Mouse (Mus musculus) limb, embryonic 15.5 days (tissue): ENCODE measurements around the gene Ncoa3. TPM values are rescaled to one million over a fixed set of nuclear protein-coding genes. Genes with fewer than 3 reads are reported as not detected.
A peak's percentile ranks its signal among the peaks of the same experiment; 100 is the strongest.

ENCODE experiments used
- ATAC-seq: fragments of 200-750 bp; cut with Nextera tagmentation; 2 replicates; pipeline ENCODE4 v1.8.0; 2017; ENCODE audit warnings: low read depth, moderate TSS enrichment; ENCODE audit not compliant: insufficient number of reproducible peaks, low FRiP score, low TSS enrichment
- H3K27ac ChIP-seq: fragments of 300-500 bp; sonication (generic); 2 replicates; pipeline ENCODE4 v1.5.1; 2015; ENCODE audit warnings: moderate library complexity, mild to moderate bottlenecking, inconsistent platforms
- H3K27me3 ChIP-seq: fragments of 300-500 bp; sonication (generic); 2 replicates; pipeline ENCODE4 v1.6.1; 2015; ENCODE audit warnings: inconsistent platforms
- H3K36me3 ChIP-seq: fragments of 300-500 bp; sonication (generic); 2 replicates; pipeline ENCODE4 v1.6.1; 2015; ENCODE audit warnings: inconsistent platforms
- H3K4me1 ChIP-seq: fragments of 300-500 bp; sonication (generic); 2 replicates; pipeline ENCODE4 v1.6.1; 2015; ENCODE audit warnings: inconsistent platforms
- H3K4me2 ChIP-seq: fragments of 300-500 bp; sonication (generic); 2 replicates; pipeline ENCODE4 v1.6.1; 2015; ENCODE audit warnings: mild to moderate bottlenecking, inconsistent platforms
- H3K4me3 ChIP-seq: fragments of 300-500 bp; sonication (generic); 2 replicates; pipeline ENCODE4 v1.5.1; 2015; ENCODE audit warnings: mild to moderate bottlenecking, inconsistent platforms
- H3K9ac ChIP-seq: fragments of 300-500 bp; sonication (generic); 2 replicates; pipeline ENCODE4 v1.6.1; 2015; ENCODE audit warnings: inconsistent platforms
- H3K9me3 ChIP-seq: fragments of 300-500 bp; sonication (generic); 2 replicates; pipeline ENCODE4 v1.6.1; 2016; ENCODE audit warnings: inconsistent platforms
- WGBS: fragments of 180-500 bp; shearing (Covaris S2); methylation state at CpG from one replicate; pipeline ENCODE4 v1.1.7; 2015; 5-methylcytosine and 5-hydroxymethylcytosine counted together
- polyA plus RNA-seq: library from polyadenylated mRNA; unstranded; fragments of >200 nt; fragmentation: Nextera tagmentation; extraction: Ambion mirVana; gene quantifications from 2 replicates; pipeline ENCODE4 v1.2.1, GENCODE M21; 2015

Gene Ncoa3
- polyA plus RNA-seq, 1 experiment from 2014 or later: 15.4 TPM

DNA sequence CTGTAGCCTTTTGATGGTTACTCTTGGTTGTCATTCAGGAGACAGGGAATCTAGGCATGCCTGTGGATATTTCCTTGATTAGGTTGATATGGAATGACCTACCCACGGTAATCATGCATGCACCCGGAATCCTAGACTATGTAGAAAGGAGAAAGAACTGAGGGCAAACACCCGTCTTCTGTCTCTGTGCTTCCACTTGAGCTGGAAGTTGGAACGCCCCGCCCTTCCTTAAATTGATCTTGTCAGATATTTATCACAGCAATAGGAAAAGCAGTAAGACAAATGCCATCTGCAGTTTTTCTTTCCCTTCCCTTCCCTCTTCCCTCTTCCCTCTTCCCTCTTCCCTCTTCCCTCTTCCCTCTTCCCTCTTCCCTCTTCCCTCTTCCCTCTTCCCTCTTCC, 33.5 kb downstream of the Ncoa3 start:
- Histone ChIP-seq H3K27ac (no peak overlapping the region), H3K36me3 (no peaks in the 10 kb centered on the region), H3K27me3 (no peaks in the 10 kb centered on the region)

DNA sequence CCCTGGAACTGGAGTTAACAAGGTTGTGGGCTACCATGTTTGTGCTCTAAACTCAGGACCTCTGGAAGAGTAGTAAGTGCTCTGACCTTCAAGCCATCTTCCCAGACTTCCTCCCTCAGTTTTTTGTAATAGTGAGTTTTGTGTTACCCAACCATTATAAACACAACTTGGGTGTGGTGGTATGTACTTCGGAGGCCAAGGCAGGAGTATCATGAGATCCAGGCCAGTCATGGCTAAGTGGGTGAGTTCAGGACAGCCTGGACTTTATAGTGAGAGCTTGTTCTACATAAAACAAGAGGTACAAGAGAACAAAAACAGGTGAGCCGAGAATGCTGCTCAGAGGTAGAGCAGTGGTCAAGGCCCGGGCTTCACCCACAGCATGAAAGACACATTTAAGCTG, 35.4 kb downstream of the Ncoa3 start:
- no peak for ATAC-seq
- Histone ChIP-seq H3K4me3 (no peak overlapping the region), H3K27me3 (no peaks in the 10 kb centered on the region), H3K27ac (no peak overlapping the region), H3K4me1 (peaks cover 27% of the 10 kb centered on the region), H3K9ac (no peak overlapping the region), H3K4me2 (no peak overlapping the region), H3K36me3 (no peaks in the 10 kb centered on the region), H3K9me3 (no peaks in the 10 kb centered on the region)
- 84% methylated on average over 3 of the region's 3 CpGs for WGBS

More for the DNA sequence above, 33.5 kb downstream of the Ncoa3 start:
- 83% methylated on average over 5 of the region's 5 CpGs for WGBS
- no peak overlapping the region for H3K4me3 ChIP-seq
- H3K4me1 ChIP-seq: peaks cover 18% of the 10 kb centered on the region
- no peak overlapping the region for H3K4me2 ChIP-seq
- no peak overlapping the region for H3K9ac ChIP-seq
- H3K9me3 ChIP-seq: no peaks in the 10 kb centered on the region
- ATAC-seq: no peak

DNA sequence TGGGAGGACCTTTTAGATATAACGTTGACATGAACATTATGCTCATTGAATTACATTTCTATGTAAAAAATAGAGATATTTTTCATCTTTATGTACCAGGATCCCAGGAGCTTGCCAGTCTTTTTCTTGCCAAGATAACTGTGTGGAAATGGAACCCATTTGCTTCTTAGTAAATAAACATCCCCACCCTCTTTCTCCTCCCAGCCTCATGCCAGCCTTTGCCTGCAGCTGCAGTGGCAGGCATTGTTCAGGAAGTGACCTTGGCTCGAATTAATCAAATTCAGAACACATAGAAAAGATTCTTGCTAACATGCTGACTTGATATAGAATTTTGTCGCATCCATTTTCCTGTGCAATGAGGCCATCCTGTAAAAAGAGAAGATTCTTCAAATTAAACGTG, 36.8 kb downstream of the Ncoa3 start:
- 46% methylated on average over 4 of the region's 4 CpGs for WGBS
- H3K4me2 ChIP-seq: no peak overlapping the region
- H3K9ac ChIP-seq: no peak overlapping the region
- no peak overlapping the region for H3K4me3 ChIP-seq
- ATAC-seq: no peak
- H3K9me3 ChIP-seq: no peaks in the 10 kb centered on the region
- H3K27ac ChIP-seq: no peak overlapping the region
- H3K4me1 ChIP-seq: peaks cover 27% of the 10 kb centered on the region
- H3K36me3 ChIP-seq: no peaks in the 10 kb centered on the region
- H3K27me3 ChIP-seq: no peaks in the 10 kb centered on the region

DNA sequence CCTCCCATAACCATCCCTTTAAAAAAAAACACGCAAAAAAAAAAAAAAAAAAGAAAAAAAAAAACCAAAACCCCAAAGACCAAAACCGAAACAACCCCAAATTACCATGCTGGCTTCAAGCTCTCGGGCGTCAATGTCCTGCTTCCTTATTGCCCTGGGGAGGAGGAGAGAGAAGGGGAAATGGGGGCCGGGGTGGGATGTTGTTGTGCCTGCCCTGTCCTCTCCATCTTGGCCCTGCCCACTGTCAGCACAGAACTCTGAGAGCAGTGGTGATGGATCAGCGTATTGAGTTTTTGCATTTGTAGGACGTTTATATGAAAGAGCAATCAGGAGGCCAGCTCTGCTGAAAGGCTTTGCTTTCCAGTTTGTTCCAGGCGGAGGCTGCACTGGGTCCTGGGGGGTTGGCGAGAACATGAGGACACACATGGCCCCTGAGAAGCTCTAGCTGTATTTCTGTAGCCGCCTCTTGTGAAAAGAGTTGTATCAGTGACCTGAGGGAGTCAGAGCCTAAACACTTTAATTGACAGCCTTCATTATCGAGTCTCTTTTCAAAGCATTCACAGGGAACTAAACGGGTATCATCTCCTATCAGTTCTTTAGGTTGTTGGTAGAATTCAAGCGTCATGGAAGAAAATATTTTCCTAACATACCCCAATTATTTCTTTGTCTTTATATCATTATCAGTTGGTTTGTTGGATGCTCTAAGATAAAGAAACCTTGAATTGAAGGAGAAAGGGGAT, 38.0 kb downstream of the Ncoa3 start:
- 7% methylated on average over 13 of the region's 13 CpGs for WGBS
- H3K9ac ChIP-seq: no peak overlapping the region

DNA sequence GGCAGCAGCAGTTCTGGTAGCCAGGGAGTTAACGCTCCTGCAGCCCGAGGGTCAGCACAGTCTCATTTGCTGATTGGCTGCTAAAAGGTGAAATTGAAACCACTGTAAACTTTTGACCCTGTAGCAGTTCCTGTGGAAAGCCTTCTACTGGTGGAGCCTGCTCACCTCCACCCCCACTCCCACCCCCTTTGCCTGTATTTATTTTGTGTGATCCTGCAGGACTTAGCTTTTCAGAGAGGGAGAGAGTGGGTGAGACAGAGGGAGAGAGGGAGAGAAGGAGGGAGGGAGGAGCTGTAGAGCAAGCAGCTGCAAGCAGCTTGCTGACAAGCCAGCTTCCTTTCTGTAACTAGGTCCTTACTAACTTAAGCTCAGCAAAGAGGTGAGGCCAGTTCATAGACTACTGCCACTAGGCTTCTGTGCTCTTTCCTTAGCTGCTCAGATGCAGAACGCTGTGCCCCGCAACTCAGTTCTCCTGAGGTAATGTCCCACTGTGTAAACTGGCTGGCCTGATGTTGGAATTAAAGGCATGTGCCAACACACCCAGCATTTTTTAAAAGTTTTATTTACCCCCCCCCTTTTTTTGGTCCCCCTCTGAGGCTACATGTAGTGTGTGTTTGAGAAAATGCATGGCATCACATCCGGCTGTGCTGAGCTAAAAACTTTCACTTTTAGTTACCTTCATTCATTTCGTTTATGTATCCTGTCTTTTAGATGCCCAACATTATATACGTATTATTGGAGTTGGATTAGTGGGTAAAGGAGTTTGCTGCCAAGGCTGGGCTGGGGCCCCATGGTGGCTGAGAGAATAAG, 38.9 kb downstream of the Ncoa3 start:
- H3K36me3 ChIP-seq: 0 out of 2 replicates have a peak, but pooled peaks cover 6% of the 10 kb centered on the region
- peak overlapping the region; percentile 45 for H3K4me2 ChIP-seq
- no peak overlapping the region for H3K9ac ChIP-seq
- H3K27me3 ChIP-seq: no peaks in the 10 kb centered on the region
- H3K9me3 ChIP-seq: no peaks in the 10 kb centered on the region
- WGBS: 10% methylated on average over 7 of the region's 7 CpGs
- peak overlapping the region; percentile 23 for H3K4me3 ChIP-seq
- peak; percentile 91 for ATAC-seq
- H3K27ac ChIP-seq: peak overlapping the region; percentile 85
- H3K4me1 ChIP-seq: peaks cover 27% of the 10 kb centered on the region

More for the DNA sequence above, 38.0 kb downstream of the Ncoa3 start:
- no peaks in the 10 kb centered on the region for H3K27me3 ChIP-seq
- peak overlapping the region; percentile 85 for H3K27ac ChIP-seq
- 0 out of 2 replicates have a peak, but pooled peaks cover 5% of the 10 kb centered on the region for H3K36me3 ChIP-seq
- peak overlapping the region; percentile 45 for H3K4me2 ChIP-seq
- H3K4me3 ChIP-seq: peak overlapping the region; percentile 23
- H3K9me3 ChIP-seq: no peaks in the 10 kb centered on the region
- H3K4me1 ChIP-seq: peaks cover 27% of the 10 kb centered on the region
- ATAC-seq: no peak

DNA sequence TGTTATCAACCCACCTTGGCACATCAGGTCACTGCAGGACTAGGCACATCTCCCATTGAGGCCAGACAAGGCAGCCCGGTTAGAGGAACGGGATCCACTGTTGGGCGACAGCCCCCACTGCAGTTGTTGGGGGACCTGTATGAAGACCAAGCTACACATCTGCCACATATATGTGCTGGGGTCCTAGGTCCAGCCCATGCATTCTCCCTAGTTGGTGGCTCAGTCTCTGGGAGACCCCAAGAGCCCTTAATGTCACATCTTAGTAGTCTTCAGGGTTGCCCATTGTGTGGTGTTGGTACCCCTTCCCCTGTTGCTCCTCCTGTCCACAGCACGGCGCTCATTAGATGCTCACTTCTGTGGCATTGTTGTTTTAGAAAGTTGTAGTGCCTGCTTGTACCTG, 40.2 kb downstream of the Ncoa3 start:
- Histone ChIP-seq H3K27me3 (no peaks in the 10 kb centered on the region), H3K9ac (no peak overlapping the region), H3K9me3 (no peaks in the 10 kb centered on the region), H3K4me1 (peaks cover 27% of the 10 kb centered on the region), H3K4me3 (no peak overlapping the region), H3K27ac (no peak overlapping the region), H3K4me2 (no peak overlapping the region), H3K36me3 (0 out of 2 replicates have a peak, but pooled peaks cover 12% of the 10 kb centered on the region)
- ATAC-seq: no peak
- 87% methylated on average over 5 of the region's 5 CpGs for WGBS

DNA sequence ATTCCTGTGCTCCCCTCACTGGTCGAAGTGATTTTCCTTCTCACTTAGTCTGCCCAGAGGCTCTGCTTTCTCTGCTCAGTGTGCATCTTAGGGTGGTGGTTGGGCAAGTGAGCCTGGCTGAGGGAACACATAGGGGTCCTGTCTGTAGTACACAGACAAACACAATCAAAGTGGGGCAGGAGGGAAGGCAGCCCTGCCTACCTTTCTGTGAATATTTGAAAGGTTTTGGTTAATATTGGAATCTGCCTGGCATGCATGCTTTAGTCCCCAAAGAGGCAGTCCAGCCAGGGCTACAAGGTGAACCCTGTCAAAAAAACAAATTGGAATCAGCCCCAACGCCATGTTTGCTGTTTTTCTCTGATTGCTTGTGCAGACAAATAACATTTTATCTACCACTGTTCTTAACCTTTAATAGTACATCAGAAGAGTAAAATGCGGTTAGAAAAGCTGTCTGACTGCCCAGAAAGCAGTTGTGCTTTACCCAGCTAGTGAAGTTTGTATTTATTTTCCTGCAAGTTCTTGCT, 42.6 kb downstream of the Ncoa3 start:
- no peaks in the 10 kb centered on the region for H3K27me3 ChIP-seq
- no peak overlapping the region; the same call in 1 of the 2 replicates for H3K27ac ChIP-seq
- ATAC-seq: no peak
- no peak overlapping the region for H3K4me3 ChIP-seq
- H3K36me3 ChIP-seq: 0 out of 2 replicates have a peak, but pooled peaks cover 12% of the 10 kb centered on the region
- H3K4me2 ChIP-seq: no peak overlapping the region
- H3K9me3 ChIP-seq: no peaks in the 10 kb centered on the region
- H3K9ac ChIP-seq: no peak overlapping the region
- H3K4me1 ChIP-seq: peaks cover 20% of the 10 kb centered on the region
- 56% methylated on average over 3 of the region's 3 CpGs for WGBS

DNA sequence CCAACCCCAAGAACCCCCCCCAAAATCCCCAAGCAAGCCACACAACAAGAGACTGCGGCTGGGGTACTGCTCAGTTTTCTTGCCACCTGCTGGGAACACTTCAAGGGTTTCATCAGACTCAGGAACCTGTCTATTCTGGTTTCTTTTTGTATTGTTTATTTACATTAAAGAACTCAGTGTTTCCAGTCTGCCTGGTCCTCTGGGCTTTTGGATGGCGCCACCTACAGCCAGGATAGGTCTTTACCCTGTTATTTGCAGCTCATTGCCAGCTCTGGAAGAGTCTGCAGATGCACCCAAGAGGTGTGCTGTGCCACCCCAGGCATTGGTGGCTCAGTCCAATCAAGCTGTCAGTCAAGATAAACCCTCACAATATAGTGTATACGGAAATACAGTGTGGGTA, 43.3 kb downstream of the Ncoa3 start:
- Histone ChIP-seq H3K27me3 (no peaks in the 10 kb centered on the region), H3K9me3 (no peaks in the 10 kb centered on the region), H3K4me3 (no peak overlapping the region), H3K4me2 (no peak overlapping the region), H3K9ac (no peak overlapping the region), H3K4me1 (peaks cover 14% of the 10 kb centered on the region), H3K27ac (no peak overlapping the region), H3K36me3 (0 out of 2 replicates have a peak, but pooled peaks cover 12% of the 10 kb centered on the region)
- ATAC-seq: no peak
- WGBS: 48% methylated on average over 3 of the region's 3 CpGs

DNA sequence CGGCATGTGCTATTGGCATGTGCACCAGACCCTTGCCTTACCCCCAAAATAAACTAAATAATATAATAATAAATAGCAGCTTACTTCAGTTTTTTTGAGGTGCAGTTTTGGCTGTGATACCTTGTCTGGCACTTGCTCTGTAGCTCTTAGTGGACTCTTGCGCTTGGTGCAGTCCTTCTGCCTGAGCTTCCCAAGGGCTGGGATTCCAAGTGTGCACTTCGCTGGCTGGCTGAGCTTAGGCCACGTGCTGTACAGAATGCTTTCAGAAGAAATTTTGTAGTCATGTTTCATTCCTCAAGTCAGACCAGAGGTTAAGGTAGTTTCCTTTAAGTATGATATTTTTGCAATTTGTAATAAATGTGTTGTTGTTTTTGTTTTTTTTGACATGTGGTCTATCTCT, 47.2 kb downstream of the Ncoa3 start:
- H3K9me3 ChIP-seq: no peaks in the 10 kb centered on the region
- H3K27me3 ChIP-seq: no peaks in the 10 kb centered on the region
- ATAC-seq: no peak
- H3K27ac ChIP-seq: no peak overlapping the region
- H3K9ac ChIP-seq: no peak overlapping the region
- H3K4me2 ChIP-seq: no peak overlapping the region
- no peak overlapping the region for H3K4me3 ChIP-seq
- 0 out of 2 replicates have a peak, but pooled peaks cover 12% of the 10 kb centered on the region for H3K36me3 ChIP-seq
- 74% methylated on average over 4 of the region's 4 CpGs for WGBS
- H3K4me1 ChIP-seq: peaks cover 16% of the 10 kb centered on the region

DNA sequence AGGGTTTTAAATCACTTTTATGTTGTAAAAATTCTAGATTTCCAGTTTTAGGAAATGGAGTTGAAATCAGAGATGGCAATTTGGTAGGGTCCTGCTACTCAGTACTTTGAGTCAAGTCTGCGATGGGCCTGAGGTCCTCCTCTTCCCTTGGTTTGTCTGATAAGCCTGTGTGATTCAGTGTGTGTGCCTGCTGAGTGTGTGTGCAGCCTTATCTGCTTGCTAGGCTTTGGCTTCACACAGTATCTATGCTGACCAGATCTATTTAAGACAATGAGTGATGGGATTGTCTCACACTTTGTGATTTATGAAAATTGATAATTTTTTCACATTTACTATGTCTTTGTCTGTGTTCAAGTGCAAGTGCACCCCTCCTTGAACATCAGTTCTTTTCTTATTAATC, 50.1 kb downstream of the Ncoa3 start:
- H3K4me1 ChIP-seq: peaks cover 28% of the 10 kb centered on the region
- no peak overlapping the region for H3K9ac ChIP-seq

DNA sequence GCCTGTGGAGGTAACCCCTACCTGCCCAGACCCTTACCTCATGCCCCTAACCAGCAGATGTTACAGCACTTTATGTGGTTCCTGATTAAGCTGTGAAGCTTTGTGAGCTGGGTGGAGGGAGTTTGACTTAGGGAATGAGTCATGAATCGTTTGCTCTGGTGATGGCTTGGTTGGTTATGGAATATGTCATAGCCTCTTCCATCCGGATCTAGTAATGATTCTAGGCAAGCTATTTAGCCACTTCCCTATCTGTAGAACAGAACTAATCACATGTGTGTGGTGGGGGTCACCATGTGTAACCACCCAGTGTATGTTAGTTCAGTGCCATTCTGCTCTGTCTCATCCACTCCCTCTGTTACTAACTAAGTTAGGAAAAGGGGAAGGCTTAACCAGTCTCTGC, 52.6 kb downstream of the Ncoa3 start:
- no peaks in the 10 kb centered on the region for H3K9me3 ChIP-seq
- peaks cover 24% of the 10 kb centered on the region for H3K36me3 ChIP-seq
- H3K4me2 ChIP-seq: no peak overlapping the region
- no peak for ATAC-seq
- H3K4me1 ChIP-seq: peaks cover 28% of the 10 kb centered on the region
- H3K27me3 ChIP-seq: no peaks in the 10 kb centered on the region
- no peak overlapping the region for H3K27ac ChIP-seq
- 60% methylated on average over 2 of the region's 2 CpGs for WGBS
- no peak overlapping the region for H3K4me3 ChIP-seq
- H3K9ac ChIP-seq: no peak overlapping the region

More for the DNA sequence above, 50.1 kb downstream of the Ncoa3 start:
- no peak overlapping the region for H3K27ac ChIP-seq
- 90% methylated on average over 1 of the region's 1 CpGs for WGBS
- no peak overlapping the region for H3K4me2 ChIP-seq
- H3K9me3 ChIP-seq: no peaks in the 10 kb centered on the region
- no peaks in the 10 kb centered on the region for H3K27me3 ChIP-seq
- ATAC-seq: no peak
- H3K4me3 ChIP-seq: no peak overlapping the region
- peaks cover 5% of the 10 kb centered on the region; the same call in 1 of the 2 replicates for H3K36me3 ChIP-seq
